Mouse (Mus musculus) stomach, postnatal 0 days (tissue): Measurements from ENCODE around the gene Gpn1.

Experiments used
- CTCF ChIP-seq: IDR thresholded peaks from 2 replicates; pipeline ENCODE4 v1.5.1; 2016; ENCODE audit warnings: antibody characterized with exemption, low read depth, mild to moderate bottlenecking, moderate library complexity
- EP300 ChIP-seq: optimal IDR thresholded peaks from 2 replicates; pipeline ENCODE3; 2016; ENCODE audit warnings: antibody characterized with exemption

GRCm38 (mm10) chr5:31451336-31451735 is 43.2 kb upstream of the Gpn1 start:
- TF ChIP-seq CTCF (no peak), EP300 (no peak)
